Mouse (Mus musculus) left cerebral cortex, postnatal 14 days (tissue): Measurements from ENCODE around the gene Il22. TPM values are rescaled to one million over a fixed set of nuclear protein-coding genes. Genes with fewer than 3 reads are reported as not detected.

Source experiments
- total RNA-seq, 2 experiments: library from RNA; stranded (reverse); gene quantifications; 2 replicates each; pipeline ENCODE4 v1.2.3; 2021

The Il22 gene
- total RNA-seq, 2 experiments from 2014 or later, result not detected

Other genes starting within 250 kb of the Il22 start
- 1 to 10 TPM; 8.3 to 8.6 TPM for gene Mdm1, start 63.1 kb upstream of the Il22 start, total RNA-seq
- under 1 TPM; 0.75 to 0.85 TPM for gene Gm32717, start 35.8 kb downstream of the Il22 start, total RNA-seq
- under 1 TPM; 0.75 to 0.85 TPM for gene Gm32802, start 53.7 kb downstream of the Il22 start, total RNA-seq
- gene Iltifb, start 90.1 kb downstream of the Il22 start, total RNA-seq, result not detected
- not detected for gene Gm9040, start 122.0 kb downstream of the Il22 start, total RNA-seq
- gene Gm9044, start 127.5 kb downstream of the Il22 start, total RNA-seq, result not detected
- not detected for gene Gm9045, start 132.9 kb downstream of the Il22 start, total RNA-seq
- not detected for gene Gm9046, start 138.3 kb downstream of the Il22 start, total RNA-seq
- gene Gm9048, start 143.7 kb downstream of the Il22 start, total RNA-seq, result not detected
- not detected for gene Gm9049, start 149.2 kb downstream of the Il22 start, total RNA-seq
- not detected for gene Ifng, start 236.1 kb downstream of the Il22 start, total RNA-seq